Comparison of ENCODE assay signal across 7 mouse cellular contexts in the genomic region with DNA sequence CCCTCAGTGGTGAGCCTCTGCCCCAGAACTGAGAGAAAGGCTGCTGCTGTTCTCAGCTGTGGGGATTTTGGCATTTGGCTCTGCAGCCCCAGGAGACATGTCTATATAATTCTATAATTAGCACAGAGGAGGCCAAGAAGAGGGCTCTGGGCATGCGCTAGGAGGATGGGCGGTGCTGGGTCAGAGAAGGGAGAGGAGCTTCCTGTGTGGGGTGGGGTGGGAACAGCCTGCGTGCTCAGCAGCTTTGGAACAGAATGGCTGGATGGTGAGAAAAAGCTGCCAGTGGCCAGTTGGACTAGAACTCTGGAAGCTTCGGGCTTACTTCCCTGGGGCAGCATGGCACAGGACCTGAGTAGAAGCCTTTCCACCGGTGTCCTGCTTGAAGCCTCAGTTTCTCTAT. TPM values are rescaled to one million over a fixed set of nuclear protein-coding genes. Genes with fewer than 3 reads are reported as not detected.
DNase-seq lines count a peak whose midpoint lies in the region; ATAC-seq lines count a peak whose summit lies in the region.

No protein-coding gene starts in this region.

- intact Hi-C loops in heart, postnatal 36 days (cut with DNase I) = no loop called here
- intact Hi-C loops in left cerebral cortex, postnatal 36 days (cut with DNase I) = loop anchor here (10.0 kb wide), 1 partner anchor 349 kb away; no protein-coding TSS in a partner anchor

- H3K27me3 ChIP-seq in embryonic facial prominence, embryonic 12.5 days = no peaks in the 10 kb centered on the region
- H3K27me3 ChIP-seq in liver, embryonic 13.5 days = no peaks in the 10 kb centered on the region

- no peak overlapping the region for H3K27ac ChIP-seq in embryonic facial prominence, embryonic 12.5 days
- H3K27ac ChIP-seq in liver, embryonic 13.5 days = no peak overlapping the region

- no peaks in the 10 kb centered on the region for H3K36me3 ChIP-seq in embryonic facial prominence, embryonic 12.5 days
- H3K36me3 ChIP-seq in liver, embryonic 13.5 days = no peaks in the 10 kb centered on the region

- WGBS in embryonic facial prominence, embryonic 12.5 days = 62% methylated on average over 5 of the region's 5 CpGs
- 42% methylated on average over 5 of the region's 5 CpGs for WGBS in liver, embryonic 13.5 days (ENCODE audit: insufficient replicate concordance)

- H3K9me3 ChIP-seq in embryonic facial prominence, embryonic 12.5 days = no peaks in the 10 kb centered on the region
- no peaks in the 10 kb centered on the region for H3K9me3 ChIP-seq in liver, embryonic 13.5 days (replicated peaks)

- 0 out of 2 replicates have a peak, but pooled peaks cover 4% of the 10 kb centered on the region for H3K4me1 ChIP-seq in embryonic facial prominence, embryonic 12.5 days
- H3K4me1 ChIP-seq in liver, embryonic 13.5 days (replicated peaks) = peaks cover 19% of the 10 kb centered on the region

- no peak overlapping the region for H3K4me3 ChIP-seq in embryonic facial prominence, embryonic 12.5 days
- no peak overlapping the region for H3K4me3 ChIP-seq in liver, embryonic 13.5 days (replicated peaks)

- DNase-seq in 3134 (ENCODE audit: extremely low read depth, insufficient read length, low spot score) = peak; percentile 36
- DNase-seq in B cell, adult 2 months = peak; percentile 49 to 51
- DNase-seq in heart, postnatal 36 days = peak; percentile 80 to 82
- DNase-seq in liver, embryonic 13.5 days = peak; percentile 57
- DNase-seq in left cerebral cortex, postnatal 36 days (ENCODE audit: low spot score in 2 of 2) = no peak

- 0 out of 2 replicates have a peak, but pooled peaks have one; percentile 53 for ATAC-seq in embryonic facial prominence, embryonic 12.5 days (ENCODE audit: insufficient number of reproducible peaks, insufficient read depth, low FRiP score, low TSS enrichment)
- ATAC-seq in liver, embryonic 13.5 days (ENCODE audit: low read depth) = peak; percentile 63
- ATAC-seq in neutrophil, adult 5-6 weeks (ENCODE audit: extremely low read depth, insufficient number of reproducible peaks, low FRiP score, poor library complexity, severe bottlenecking) = 0 out of 2 replicates have a peak, but pooled peaks have one; percentile 51

- no peak overlapping the region for H3K4me2 ChIP-seq in embryonic facial prominence, embryonic 12.5 days (replicated peaks)
- no peak overlapping the region for H3K4me2 ChIP-seq in liver, embryonic 13.5 days

- H3K9ac ChIP-seq in embryonic facial prominence, embryonic 12.5 days = no peak overlapping the region
- no peak overlapping the region; the same call in 1 of the 2 replicates for H3K9ac ChIP-seq in liver, embryonic 13.5 days

RNA-seq across cellular contexts. Expression of a gene that starts 12.6 kb away (rescaled TPM):
- 149 and 157 TPM in 2 replicates for polyA plus RNA-seq in embryonic facial prominence, embryonic 12.5 days (2016; fragmentation: Nextera tagmentation; extraction: Ambion mirVana)
- total RNA-seq in heart, postnatal 36 days (2021) = 10 to 100 TPM; 84.4 to 94.2 TPM
- polyA plus RNA-seq in liver, embryonic 13.5 days (2015; fragmentation: Nextera tagmentation; extraction: Ambion mirVana) = 22.5 and 24.0 TPM in 2 replicates
- total RNA-seq in neutrophil, adult 5-6 weeks (2017) = 81.2 and 169 TPM in 2 replicates
- 100 to 1,000 TPM; 783 to 837 TPM for total RNA-seq in left cerebral cortex, postnatal 36 days (2021)

RNA-seq across cellular contexts. Expression of a gene that starts 33.0 kb away (rescaled TPM):
- polyA plus RNA-seq in embryonic facial prominence, embryonic 12.5 days (2016; fragmentation: Nextera tagmentation; extraction: Ambion mirVana) = 53.0 and 59.7 TPM in 2 replicates
- total RNA-seq in heart, postnatal 36 days (2021) = 10 to 100 TPM; 38.4 to 40.6 TPM
- polyA plus RNA-seq in liver, embryonic 13.5 days (2015; fragmentation: Nextera tagmentation; extraction: Ambion mirVana) = 28.8 and 30.6 TPM in 2 replicates
- 19.5 and 25.1 TPM in 2 replicates for total RNA-seq in neutrophil, adult 5-6 weeks (2017)
- 10 to 100 TPM; 39.8 to 41.6 TPM for total RNA-seq in left cerebral cortex, postnatal 36 days (2021)

RNA-seq across cellular contexts. Expression of a gene that starts 33.0 kb away (rescaled TPM):
- 59.7 and 61.3 TPM in 2 replicates for polyA plus RNA-seq in embryonic facial prominence, embryonic 12.5 days (2016; fragmentation: Nextera tagmentation; extraction: Ambion mirVana)
- total RNA-seq in heart, postnatal 36 days (2021) = 10 to 100 TPM; 19.5 to 20.4 TPM
- 22.4 and 23.1 TPM in 2 replicates for polyA plus RNA-seq in liver, embryonic 13.5 days (2015; fragmentation: Nextera tagmentation; extraction: Ambion mirVana)
- 19.8 and 20.5 TPM in 2 replicates for total RNA-seq in neutrophil, adult 5-6 weeks (2017)
- 10 to 100 TPM; 57.0 to 57.8 TPM for total RNA-seq in left cerebral cortex, postnatal 36 days (2021)

Comparison
In these comparisons a context has a peak if more than half of its experiments do, and no peak if none do; other contexts are left out.
1. DNase-seq: peak in 3134 (single experiment), B cell, adult 2 months (2 of 2), heart, postnatal 36 days (2 of 2) and liver, embryonic 13.5 days (single experiment); none in left cerebral cortex, postnatal 36 days (0 of 2).
2. Peak in every context shown above with its lines, with median percentiles within 50 percentile points of each other: ATAC-seq.